Mouse (Mus musculus): ENCODE data around the gene Gdpd1.

The Gdpd1 gene

GRCm38 (mm10) chr11:86991241-86991640 is 82.6 kb downstream of the Gdpd1 start:
- DNase-seq (ENCODE audit: low spot score), result no peak

DNA sequence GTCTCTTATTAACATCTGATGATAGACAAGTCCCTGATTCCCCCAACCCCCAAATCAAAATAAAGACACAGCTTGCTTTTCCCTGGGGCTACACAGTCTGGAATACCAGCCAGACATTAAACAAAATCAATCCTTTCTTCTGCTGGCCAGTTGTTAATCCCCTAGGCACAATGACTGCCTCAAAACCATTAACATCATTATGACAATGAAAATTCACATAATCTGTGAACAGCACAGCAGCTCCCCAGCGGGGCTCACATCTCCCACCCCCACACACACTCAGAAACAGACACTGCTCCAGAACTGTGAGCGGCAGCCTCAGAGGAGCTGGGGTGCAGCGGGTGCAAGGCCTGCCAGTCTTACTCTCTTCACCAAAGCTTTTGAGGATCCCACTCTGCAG is 83.6 kb downstream of the Gdpd1 start:
- no peak for DNase-seq (ENCODE audit: low spot score)

GRCm38 (mm10) chr11:86984990-86985389 is 88.9 kb downstream of the Gdpd1 start:
- DNase-seq (ENCODE audit: low spot score), result no peak
